Mouse (Mus musculus): Measurements from ENCODE around the gene Gm9758. TPM values are rescaled to one million over a fixed set of nuclear protein-coding genes. Genes with fewer than 3 reads are reported as not detected.
"Not testable (repeated sequence)": the region's sequence is repeated elsewhere in the genome, so short reads cannot be mapped to it uniquely, and the experiment has no call there.

The Gm9758 gene
- not detected in 2 replicates for polyA plus RNA-seq (2016; fragmentation: Nextera tagmentation; extraction: Ambion mirVana)

DNA sequence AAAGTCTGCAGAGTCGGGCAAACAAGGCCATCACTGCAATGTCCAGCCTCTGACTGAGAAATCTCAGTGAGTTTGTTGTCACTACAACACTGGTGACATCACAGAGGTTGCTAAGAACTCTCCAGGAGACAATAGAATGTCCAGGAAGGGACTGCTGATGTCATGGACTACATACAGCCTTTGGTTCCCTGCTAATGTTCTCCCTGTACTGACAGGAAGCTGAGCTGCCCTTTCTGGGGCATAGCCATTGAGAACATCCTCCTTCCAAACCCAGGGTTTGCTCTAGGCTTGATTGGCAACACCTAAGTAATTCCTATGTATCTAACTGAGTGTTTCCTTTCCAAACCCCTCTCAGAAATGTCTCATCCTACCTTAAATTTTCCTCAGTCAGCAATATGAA lies at the start of gene Gm9758:
TSS of gene Gm9758 (minus strand) at position 101 of the 400 bp plus-strand sequence.
- not testable (repeated sequence) for H3K9me3 ChIP-seq (replicated peaks); H3K9ac ChIP-seq; H3K4me3 ChIP-seq; H3K4me1 ChIP-seq; H3K27me3 ChIP-seq; H3K27ac ChIP-seq; H3K36me3 ChIP-seq; H3K4me2 ChIP-seq (replicated peaks); ATAC-seq (ENCODE audit: low FRiP score)
- 68% methylated on average over 1 of the region's 1 CpGs for WGBS

DNA sequence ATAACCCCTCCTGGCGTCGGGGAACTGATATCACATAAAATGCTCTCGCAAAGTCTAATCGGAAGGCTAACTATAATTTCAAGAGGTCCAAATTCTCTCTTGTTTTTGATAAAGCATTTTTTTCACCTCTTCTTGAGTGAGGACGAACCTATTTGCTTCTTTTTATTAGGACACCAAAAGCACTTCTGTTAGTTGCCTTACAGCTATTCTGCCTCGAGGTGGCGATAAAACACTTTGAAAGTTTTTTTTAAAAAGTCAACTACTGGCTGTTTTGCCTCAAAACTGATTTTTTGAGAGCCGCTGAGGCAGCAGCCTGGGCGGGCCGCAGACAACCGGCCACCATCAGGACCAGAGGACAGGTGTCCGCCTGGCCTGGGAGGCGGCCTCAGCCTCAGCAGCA lies 49.1 kb upstream of the Gm9758 start:
- not testable (repeated sequence) for ATAC-seq (ENCODE audit: low FRiP score); H3K27ac ChIP-seq
- WGBS: 81% methylated on average over 13 of the region's 13 CpGs

GRCm38 (mm10) chr5:14961502-14961901 lies 46.8 kb upstream of the Gm9758 start:
- not testable (repeated sequence) for H3K27me3 ChIP-seq; H3K36me3 ChIP-seq; H3K4me1 ChIP-seq; H3K4me2 ChIP-seq (replicated peaks); H3K9ac ChIP-seq; H3K27ac ChIP-seq; H3K4me3 ChIP-seq
- whole genome bisulfite sequencing: 79% methylated on average over 4 of the region's 4 CpGs
- H3K9me3 ChIP-seq (replicated peaks): peaks cover 24% of the 10 kb centered on the region
- peak; percentile 81; the same call in 1 of the 2 replicates for ATAC-seq (ENCODE audit: low FRiP score)

More for the DNA sequence above, 49.1 kb upstream of the Gm9758 start:
- H3K27me3 ChIP-seq; H3K4me1 ChIP-seq; H3K9ac ChIP-seq; H3K36me3 ChIP-seq; H3K4me3 ChIP-seq; H3K4me2 ChIP-seq (replicated peaks): not testable (repeated sequence)
- peaks cover 20% of the 10 kb centered on the region for H3K9me3 ChIP-seq (replicated peaks)

- not testable (repeated sequence) for ATAC-seq (ENCODE audit: low FRiP score); H3K27ac ChIP-seq; H3K9ac ChIP-seq; H3K4me1 ChIP-seq; H3K4me3 ChIP-seq; H3K4me2 ChIP-seq (replicated peaks); H3K27me3 ChIP-seq; H3K36me3 ChIP-seq
- peaks cover 29% of the 10 kb centered on the region for H3K9me3 ChIP-seq (replicated peaks)
- 91% methylated on average over 1 of the region's 1 CpGs for WGBS
These were observed 41.4 kb upstream of the Gm9758 start for GRCm38 (mm10) chr5:14955928-14956706.

DNA sequence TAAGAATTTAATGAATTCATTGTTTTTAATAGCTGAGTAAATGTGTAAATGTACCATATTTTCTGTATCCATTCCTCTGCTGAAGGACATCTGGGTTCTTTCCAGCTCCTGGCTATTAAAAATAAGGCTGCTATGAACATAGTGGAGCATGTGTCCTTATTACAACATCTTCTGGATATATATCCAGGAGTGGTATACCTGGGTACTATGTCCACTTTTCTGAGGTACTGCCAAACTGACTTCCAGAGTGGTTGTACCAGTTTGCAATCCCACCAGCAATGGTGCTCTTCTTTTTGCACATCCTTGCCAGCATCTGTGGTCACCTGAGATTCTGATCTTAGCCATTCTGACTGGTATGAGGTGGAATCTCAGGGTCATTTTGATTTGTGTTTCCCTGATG lies 38.9 kb upstream of the Gm9758 start:
- not testable (repeated sequence) for H3K4me1 ChIP-seq; H3K27me3 ChIP-seq; H3K36me3 ChIP-seq; H3K4me3 ChIP-seq; H3K4me2 ChIP-seq (replicated peaks); H3K27ac ChIP-seq; ATAC-seq (ENCODE audit: low FRiP score); H3K9ac ChIP-seq
- peaks cover 29% of the 10 kb centered on the region for H3K9me3 ChIP-seq (replicated peaks)

GRCm38 (mm10) chr5:14952749-14953148 lies 38.0 kb upstream of the Gm9758 start:
- not testable (repeated sequence) for H3K4me2 ChIP-seq (replicated peaks); H3K4me3 ChIP-seq; H3K4me1 ChIP-seq; ATAC-seq (ENCODE audit: low FRiP score); H3K27ac ChIP-seq; H3K9ac ChIP-seq; H3K36me3 ChIP-seq; H3K27me3 ChIP-seq
- WGBS: 74% methylated on average over 3 of the region's 3 CpGs
- peaks cover 32% of the 10 kb centered on the region for H3K9me3 ChIP-seq (replicated peaks)

DNA sequence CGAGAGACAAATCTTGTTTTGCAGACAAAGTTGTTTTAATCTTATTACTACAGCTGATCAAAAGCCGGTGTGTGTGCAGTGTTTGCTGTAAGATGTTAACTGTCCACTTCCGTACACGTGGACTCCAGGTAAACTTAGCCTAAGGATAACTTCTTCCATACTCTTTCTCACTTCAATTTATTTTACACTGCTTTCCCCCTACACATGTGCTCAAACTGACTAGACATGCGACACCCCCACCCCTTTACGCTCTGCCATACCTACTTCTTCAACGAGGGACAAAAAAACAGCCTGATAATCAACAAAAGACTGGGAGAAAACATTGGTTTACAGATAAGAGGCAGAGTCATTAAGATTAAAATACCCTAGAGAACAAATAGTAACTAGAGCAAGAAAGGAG lies 37.1 kb upstream of the Gm9758 start:
- 71% methylated on average over 7 of the region's 7 CpGs for WGBS
- H3K4me3 ChIP-seq; H3K27ac ChIP-seq; H3K4me2 ChIP-seq (replicated peaks); H3K27me3 ChIP-seq; H3K4me1 ChIP-seq; H3K36me3 ChIP-seq; H3K9ac ChIP-seq: not testable (repeated sequence)
- peaks cover 33% of the 10 kb centered on the region for H3K9me3 ChIP-seq (replicated peaks)
- ATAC-seq (ENCODE audit: low FRiP score): peak; percentile 43; the same call in 1 of the 2 replicates

- not testable (repeated sequence) for H3K9ac ChIP-seq; H3K4me2 ChIP-seq (replicated peaks); H3K4me1 ChIP-seq; H3K36me3 ChIP-seq; H3K27ac ChIP-seq; H3K27me3 ChIP-seq; ATAC-seq (ENCODE audit: low FRiP score); H3K4me3 ChIP-seq
- 57% methylated on average over 4 of the region's 4 CpGs for WGBS
- H3K9me3 ChIP-seq (replicated peaks): peaks cover 27% of the 10 kb centered on the region
These were observed 32.9 kb upstream of the Gm9758 start for GRCm38 (mm10) chr5:14947482-14948198.

DNA sequence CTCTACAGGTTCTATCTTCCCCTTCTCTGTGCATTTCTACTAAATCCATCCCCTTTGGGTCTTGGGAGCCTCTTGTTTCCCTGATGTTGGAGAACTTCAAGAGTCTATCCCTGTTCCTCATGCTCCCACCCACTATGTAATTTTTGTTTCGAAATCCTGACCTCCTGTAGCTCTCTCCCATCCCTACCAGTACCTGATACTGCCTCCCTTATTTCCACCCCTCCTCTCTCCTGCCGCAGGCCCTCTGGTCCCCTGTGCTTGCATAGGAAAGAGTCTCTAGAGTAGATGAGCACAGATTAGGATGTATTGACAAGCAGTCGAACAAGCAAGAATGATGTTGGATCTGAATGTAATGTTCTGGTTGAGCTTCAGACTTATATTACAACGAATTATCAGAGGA lies 30.8 kb upstream of the Gm9758 start:
- H3K9ac ChIP-seq; H3K4me2 ChIP-seq (replicated peaks); ATAC-seq (ENCODE audit: low FRiP score); H3K27ac ChIP-seq; H3K27me3 ChIP-seq; H3K4me3 ChIP-seq; H3K36me3 ChIP-seq; H3K4me1 ChIP-seq: not testable (repeated sequence)
- WGBS: 64% methylated on average over 4 of the region's 4 CpGs
- H3K9me3 ChIP-seq (replicated peaks): peaks cover 22% of the 10 kb centered on the region

DNA sequence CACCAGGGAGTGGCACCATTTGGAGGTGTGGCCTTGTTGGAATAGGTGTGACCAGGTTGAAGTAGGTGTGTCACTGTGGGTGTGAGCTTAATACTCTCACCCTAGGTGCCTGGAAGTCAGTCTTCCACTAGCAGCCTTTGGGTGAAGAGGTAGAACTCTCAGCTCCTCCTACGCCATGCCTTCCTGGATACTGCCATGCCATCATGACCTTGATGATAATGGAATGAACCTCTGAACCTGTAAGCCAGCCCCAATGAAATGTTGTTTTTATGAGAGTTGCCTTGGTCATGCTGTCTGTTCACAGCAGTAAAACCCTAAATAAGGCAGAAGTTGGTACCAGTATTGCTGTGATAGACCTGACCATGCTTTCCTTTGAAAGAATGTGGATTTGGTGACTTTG lies 26.3 kb upstream of the Gm9758 start:
- not testable (repeated sequence) for H3K4me1 ChIP-seq; H3K27me3 ChIP-seq; ATAC-seq (ENCODE audit: low FRiP score); H3K36me3 ChIP-seq; H3K27ac ChIP-seq; H3K4me3 ChIP-seq; H3K4me2 ChIP-seq (replicated peaks); H3K9ac ChIP-seq
- 87% methylated on average over 1 of the region's 1 CpGs for WGBS
- H3K9me3 ChIP-seq (replicated peaks): peaks cover 17% of the 10 kb centered on the region

DNA sequence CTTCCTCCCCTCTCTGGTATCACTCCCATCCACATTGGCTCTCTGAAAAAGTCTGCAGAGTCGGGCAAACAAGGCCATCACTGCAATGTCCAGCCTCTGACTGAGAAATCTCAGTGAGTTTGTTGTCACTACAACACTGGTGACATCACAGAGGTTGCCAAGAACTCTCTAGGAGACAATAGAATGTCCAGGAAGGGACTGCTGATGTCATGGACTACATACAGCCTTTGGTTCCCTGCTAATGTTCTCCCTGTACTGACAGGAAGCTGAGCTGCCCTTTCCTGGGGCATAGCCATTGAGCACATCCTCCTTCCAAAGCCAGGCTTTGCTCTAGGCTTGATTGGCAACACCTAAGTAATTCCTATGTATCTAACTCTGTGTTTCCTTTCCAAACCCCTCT lies 23.6 kb upstream of the Gm9758 start, which contains the start of gene Speer4e:
TSS of gene Speer4e (minus strand) at position 101 of the 400 bp plus-strand sequence.
- not testable (repeated sequence) for H3K9ac ChIP-seq; H3K4me2 ChIP-seq (replicated peaks); ATAC-seq (ENCODE audit: low FRiP score); H3K4me1 ChIP-seq; H3K27ac ChIP-seq; H3K27me3 ChIP-seq; H3K36me3 ChIP-seq; H3K4me3 ChIP-seq
- 38% methylated on average over 1 of the region's 1 CpGs for WGBS
- H3K9me3 ChIP-seq (replicated peaks): peaks cover 11% of the 10 kb centered on the region

DNA sequence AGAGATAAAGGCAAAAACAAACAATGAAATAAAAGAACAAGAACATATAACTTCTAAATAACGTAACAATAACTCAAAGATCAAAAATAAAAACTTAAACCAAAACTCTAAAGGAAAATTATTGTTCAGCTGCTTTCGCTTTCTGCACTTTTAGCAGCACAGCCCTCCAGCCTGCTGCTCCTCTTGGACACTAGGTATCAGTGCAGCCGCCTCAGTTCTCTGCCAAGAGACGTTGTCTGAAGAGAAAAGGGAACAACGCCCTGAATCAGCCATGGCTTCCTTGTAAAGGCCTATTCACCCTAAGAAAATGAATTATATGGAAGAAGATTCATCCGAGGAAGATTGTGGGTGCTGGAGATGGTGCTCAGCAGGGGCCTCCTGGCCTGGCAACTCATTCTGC lies 19.0 kb upstream of the Gm9758 start:
- not testable (repeated sequence) for H3K27ac ChIP-seq; ATAC-seq (ENCODE audit: low FRiP score); H3K4me1 ChIP-seq; H3K9me3 ChIP-seq (replicated peaks); H3K36me3 ChIP-seq; H3K4me3 ChIP-seq; H3K4me2 ChIP-seq (replicated peaks); H3K9ac ChIP-seq; H3K27me3 ChIP-seq
- WGBS: 75% methylated on average over 5 of the region's 6 CpGs

GRCm38 (mm10) chr5:14927047-14927446 lies 12.3 kb upstream of the Gm9758 start:
- not testable (repeated sequence) for H3K36me3 ChIP-seq; H3K9ac ChIP-seq; H3K9me3 ChIP-seq (replicated peaks); H3K4me3 ChIP-seq; H3K27ac ChIP-seq; ATAC-seq (ENCODE audit: low FRiP score); H3K27me3 ChIP-seq; H3K4me2 ChIP-seq (replicated peaks); H3K4me1 ChIP-seq
- WGBS: 30% methylated on average over 4 of the region's 4 CpGs
